Mouse (Mus musculus): ENCODE data around the gene Ptprc.

Gene Ptprc

DNA sequence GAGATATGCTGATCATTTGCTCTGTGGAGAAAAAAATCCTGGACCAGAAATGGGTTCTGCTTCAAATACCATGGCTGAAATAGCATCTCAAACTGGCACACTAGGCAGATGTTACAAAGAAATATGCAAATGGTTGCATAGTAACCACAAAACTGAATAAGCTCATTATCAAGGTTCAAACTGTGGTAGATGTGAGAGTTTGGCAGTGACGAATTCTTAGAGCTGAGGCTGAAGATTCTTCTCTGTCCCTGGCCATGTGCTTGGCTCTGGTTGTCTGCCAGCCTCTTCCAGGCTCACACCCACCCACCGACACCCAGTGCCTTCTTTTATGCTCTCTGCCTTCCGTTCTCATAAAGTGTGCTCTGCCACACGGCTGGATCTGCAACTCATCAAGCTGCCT is 26.7 kb downstream of the Ptprc start:
- DNase-seq (ENCODE audit: low spot score in 2 of 2) = no peak

DNA sequence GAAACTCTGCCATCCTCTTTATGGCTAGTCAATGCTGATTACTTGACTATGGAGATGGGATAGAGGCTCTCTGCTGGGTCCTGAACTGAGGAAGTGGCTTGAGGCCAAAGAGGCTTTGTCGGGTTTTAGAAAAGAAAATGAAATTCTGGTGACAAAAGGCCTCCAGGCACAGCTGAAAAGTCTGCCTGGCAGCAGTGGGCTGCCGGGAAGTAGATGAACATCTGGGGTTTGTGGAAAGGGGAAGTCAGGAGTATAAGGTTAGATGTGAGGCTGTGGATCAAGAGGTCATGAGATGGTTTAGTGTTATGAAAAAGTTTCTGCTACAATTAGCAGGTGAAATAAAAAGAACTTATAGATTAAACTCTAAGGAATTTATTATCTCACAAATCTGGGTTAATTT is 29.9 kb downstream of the Ptprc start:
- DNase-seq (ENCODE audit: low spot score in 2 of 2) = no peak

DNA sequence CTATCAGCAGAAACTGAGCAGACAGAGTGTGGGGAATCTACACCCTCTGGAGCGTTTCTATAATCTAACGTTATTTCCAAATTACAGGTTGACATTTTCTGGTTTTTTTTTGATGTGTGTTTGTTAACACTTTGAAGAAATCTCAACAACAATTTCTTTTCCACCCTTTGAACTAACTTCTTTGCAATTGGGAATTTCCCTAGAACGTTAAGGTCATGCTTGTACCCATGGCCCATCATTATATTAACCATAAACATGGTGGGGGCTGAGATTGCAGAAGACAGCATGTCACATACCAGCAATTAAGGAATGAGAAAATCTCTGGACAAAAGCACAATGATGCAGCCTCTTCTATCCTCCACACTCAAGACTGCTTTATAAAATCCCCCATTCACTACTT is 30.4 kb downstream of the Ptprc start:
- no peak for DNase-seq (ENCODE audit: low spot score in 2 of 2)

DNA sequence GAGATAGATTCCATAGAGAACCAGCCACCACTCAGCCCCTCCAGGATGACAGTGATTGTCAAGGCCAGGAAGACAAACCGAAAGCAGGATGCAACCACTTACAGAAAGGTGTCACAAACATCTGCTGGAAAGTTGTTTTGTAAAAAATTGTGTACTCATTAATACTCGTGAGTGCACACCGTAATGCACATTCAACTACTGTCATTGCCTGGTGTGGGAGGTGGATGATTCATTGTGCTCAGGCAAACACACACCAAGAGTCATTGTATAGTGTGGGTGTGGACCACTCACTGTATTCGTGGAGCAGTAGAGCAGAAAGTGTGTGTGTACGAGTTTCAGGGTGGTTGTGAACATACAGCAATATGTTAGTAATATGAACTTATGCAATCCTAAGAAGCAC is 31.1 kb downstream of the Ptprc start:
- no peak for DNase-seq (ENCODE audit: low spot score in 2 of 2)

DNA sequence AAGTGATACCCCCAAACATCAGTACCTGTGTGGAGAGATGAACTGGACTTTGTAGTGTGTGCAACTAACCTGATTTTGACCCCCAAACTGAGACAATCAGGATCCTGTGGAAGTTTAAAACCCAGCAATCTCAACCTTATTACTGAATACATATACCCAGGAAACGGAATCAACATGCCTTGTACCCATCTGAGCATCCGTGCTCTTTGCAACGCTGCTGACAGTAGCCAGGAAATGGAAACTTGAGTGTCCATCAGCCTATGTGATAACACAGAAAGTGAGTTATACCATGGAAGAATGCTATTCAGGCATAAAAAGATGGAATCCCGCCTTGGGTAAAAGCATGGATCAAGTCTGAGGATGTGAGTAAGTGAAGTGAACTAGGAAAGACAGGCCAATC is 34.7 kb downstream of the Ptprc start:
- DNase-seq (ENCODE audit: low spot score in 2 of 2) = no peak

DNA sequence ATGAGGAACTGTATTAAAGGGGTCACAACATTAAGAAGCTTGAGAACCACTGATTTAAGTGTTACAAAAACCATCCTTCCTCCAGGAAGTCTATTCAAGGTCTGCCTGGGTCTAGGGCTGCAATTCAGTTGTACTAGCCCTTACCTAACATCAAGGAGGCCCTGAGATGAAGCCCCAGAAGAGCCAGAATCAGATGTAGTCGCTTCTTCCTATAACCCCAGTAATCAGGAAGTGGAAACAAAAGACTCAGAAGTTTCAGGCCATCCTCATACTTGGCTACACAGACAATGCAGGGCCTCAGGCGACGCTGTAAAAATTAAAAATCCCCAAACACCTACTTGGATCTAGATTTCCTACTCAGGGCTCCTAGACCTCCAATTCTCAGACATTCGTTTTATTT is 37.8 kb downstream of the Ptprc start:
- no peak for DNase-seq (ENCODE audit: low spot score in 2 of 2)

DNA sequence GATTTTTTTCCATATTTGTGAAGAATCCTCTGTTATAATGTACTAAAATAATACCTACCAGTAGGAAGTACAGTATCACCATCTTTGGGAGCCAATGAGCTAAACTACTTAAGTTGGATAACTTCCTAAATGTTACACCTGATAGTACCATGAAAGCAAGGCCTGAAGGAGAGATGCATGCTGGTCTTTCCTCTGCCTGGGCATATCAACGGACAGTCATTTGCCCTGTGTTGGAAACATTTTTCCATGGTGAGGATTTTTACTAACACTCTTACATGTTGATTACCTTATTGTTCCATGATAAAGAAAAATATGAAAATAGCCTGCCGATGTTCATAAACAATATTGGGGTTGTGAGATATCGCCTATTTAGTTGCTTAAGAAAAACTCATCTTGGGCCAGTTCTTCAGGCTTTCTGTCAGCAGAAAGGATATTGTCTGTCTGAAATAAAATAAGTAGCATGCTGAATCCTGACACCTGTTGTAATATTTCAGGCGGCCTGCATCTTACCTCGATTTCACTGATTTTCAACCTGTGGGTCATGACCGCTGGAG is 38.4 kb downstream of the Ptprc start:
- DNase-seq (ENCODE audit: low spot score in 2 of 2) = no peak

DNA sequence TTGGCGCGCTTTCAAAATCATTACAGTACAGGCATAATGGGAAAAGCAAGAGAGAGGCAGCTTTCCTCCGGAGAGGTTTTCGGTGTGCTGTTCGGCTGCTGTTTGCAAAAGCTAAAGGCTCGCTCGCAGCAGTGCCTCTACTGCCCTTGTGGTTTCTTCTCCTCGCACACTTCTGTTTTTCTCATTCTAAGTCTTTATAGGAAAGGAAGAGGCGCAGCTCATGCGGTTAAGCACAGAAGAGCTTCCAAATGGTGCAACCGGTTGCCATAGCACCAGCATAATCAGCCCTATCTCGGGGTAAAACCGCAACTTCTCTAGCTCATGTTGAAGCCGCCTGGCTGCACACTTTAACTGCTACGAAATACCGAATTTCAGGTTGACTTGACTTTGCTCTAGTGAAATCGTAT is 39.1 kb downstream of the Ptprc start:
- DNase-seq (ENCODE audit: low spot score in 2 of 2) = peak in 1 of 2 experiments; percentile 3

DNA sequence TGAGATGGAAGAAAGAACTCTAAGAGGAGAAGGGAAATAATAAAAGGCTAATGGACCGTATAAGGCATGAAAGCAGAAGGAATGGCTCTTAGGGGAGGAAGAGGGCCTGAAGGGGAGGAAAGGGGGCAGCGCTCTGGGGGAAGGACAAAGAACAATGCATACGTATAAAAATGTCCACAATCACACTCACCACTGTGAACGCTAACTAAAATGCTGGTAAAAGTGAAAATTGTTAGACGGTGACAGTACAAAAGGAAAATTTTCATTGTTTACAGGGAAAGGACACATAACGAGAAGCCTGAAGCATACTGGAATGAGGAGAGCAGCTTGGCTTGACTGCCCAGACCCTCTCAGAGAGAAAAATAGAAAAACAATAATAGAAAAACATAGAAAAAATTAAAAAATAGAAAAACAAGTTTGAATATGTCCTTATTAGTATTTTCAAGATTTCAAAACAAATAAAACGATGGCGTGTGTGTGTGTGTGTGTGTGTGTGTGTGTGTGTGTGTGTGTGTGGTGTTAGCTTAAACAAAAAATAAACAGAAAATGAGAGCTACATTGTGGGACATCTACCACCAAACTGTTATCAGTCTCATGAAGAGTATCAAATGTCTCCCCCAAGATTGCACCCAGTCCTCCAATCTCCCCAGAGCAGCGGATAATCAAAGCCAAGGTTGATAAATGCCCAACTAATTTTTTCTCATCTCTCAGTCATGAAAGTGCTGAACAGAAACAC is 39.7 kb downstream of the Ptprc start:
- DNase-seq (ENCODE audit: low spot score in 2 of 2) = no peak

DNA sequence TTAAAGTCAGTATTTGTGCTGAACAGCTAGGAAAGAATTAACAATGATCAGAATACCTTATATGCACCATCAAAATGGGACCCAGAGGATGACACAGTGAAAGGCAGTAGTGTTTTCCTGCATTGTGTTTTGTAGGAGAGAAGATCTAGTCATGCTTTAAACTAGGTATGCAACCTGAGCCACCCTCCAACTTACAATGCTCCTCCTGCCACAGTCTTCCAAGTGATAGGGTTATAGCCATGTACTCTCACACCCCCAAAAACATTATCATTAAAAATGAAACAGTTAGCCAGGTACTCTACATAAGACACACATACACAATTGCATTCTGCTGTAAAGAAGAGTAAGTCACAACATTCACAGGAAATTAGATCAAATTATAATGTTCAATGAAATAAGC is 40.4 kb downstream of the Ptprc start:
- DNase-seq (ENCODE audit: low spot score in 2 of 2) = no peak

DNA sequence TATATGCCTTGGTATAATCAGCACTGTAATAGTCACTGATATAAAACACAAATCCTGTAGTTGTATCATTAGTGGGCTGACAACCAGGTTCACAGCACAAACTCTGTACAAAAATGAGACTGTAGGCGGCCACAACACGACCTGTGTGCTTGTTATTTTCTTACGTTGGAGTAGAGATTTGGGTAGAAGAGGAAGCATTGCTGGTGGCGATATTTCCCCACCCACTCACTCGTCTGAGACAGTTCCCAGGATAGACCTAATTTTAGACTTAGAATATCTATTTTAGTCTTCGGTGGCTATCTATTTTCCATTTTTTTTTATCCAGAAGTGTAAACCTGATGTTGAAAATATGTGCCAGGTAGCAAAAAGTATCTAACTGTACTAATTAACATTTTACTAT is 41.2 kb downstream of the Ptprc start:
- DNase-seq (ENCODE audit: low spot score in 2 of 2) = no peak

DNA sequence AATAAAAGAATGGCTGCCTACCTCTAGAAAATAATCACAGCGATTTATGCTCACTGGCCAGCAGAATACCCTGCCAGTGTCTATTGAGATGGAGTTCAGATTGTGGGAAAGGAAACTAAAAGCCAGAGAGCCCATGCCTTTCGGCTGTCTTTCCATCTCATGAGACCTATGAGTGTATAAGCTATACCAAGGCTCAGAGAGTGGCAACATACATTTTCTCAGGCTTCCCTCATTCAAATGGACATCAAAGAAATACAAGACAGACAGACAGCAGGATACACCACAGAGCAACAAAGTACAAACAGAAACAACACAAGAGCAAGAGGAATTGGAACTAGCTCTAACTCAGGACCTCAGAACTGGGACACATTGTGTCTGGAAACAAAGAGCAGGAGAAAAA is 43.8 kb downstream of the Ptprc start:
- no peak for DNase-seq (ENCODE audit: low spot score in 2 of 2)

DNA sequence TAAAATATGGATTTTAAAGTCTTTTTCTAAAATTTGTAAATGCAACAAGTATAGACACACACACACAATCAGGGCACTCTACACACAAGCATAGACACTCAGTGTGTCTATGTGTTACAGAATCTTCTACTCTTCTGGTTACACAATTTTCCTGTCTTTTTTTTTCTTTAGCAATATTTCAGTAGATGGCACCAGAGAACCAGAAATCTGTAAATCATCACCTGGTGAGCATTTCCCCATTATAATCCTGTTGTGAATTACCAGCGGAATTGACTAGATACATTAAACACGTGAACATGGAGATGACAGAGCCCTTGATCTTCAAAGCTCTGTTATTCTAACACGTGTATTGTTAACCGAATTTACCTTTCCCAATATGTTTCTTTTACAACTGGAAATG is 45.4 kb downstream of the Ptprc start:
- DNase-seq (ENCODE audit: low spot score in 2 of 2) = no peak

DNA sequence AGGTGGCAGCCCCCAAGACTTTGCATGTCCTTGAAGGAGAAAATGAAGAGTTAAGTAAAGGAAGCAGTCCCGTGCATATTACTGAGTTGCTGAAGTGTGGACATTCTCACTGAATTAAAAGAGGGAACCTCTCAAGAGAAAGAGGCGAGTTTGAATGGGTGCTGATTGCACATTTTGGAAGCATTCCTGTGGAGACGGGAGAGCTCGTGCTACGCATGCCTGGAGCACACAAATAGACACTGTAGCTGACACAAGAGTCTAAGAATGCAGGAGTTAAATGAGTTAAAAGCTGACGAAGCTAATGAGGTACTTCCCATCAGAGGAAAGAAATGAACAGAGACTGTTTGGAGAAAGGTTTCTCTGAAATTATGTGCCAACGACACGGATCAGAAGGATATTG is 48.7 kb downstream of the Ptprc start:
- no peak for DNase-seq (ENCODE audit: low spot score in 2 of 2)

DNA sequence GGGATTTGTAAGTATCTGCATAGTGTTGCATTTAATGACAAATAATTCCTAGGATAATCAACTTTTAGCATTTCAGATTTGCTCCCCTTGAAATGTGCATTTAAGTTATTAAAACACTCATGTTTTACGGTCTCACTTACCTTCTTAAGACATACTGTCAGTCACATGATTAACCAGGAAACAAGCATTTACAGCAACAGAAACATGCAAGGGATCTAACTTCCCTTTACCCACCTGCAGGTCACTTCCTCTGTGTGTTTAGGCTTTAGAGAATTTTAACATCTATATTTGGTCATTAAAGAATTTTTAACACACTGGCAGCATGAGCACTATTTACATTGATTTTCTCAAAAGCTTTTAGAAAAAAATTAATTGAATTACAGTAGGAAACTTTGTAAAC is 50.2 kb downstream of the Ptprc start:
- DNase-seq (ENCODE audit: low spot score in 2 of 2) = no peak

DNA sequence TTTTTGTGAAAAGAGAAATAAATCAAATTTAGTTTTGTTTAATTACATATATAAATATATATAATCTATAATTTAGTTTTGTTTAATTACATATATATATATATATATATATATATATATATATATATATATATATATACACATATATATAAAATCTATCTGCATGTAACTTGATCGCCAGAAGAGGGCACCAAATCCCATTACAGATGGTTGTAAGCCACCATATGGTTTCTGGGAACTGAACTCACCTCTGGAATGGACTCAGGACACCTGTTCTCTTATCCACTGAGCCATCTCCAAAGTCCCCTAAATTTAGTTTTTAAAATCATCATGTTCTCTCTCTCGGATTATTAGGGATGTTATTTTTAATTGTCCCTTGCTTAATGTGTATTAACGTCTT is 51.6 kb downstream of the Ptprc start:
- no peak for DNase-seq (ENCODE audit: low spot score in 2 of 2)

DNA sequence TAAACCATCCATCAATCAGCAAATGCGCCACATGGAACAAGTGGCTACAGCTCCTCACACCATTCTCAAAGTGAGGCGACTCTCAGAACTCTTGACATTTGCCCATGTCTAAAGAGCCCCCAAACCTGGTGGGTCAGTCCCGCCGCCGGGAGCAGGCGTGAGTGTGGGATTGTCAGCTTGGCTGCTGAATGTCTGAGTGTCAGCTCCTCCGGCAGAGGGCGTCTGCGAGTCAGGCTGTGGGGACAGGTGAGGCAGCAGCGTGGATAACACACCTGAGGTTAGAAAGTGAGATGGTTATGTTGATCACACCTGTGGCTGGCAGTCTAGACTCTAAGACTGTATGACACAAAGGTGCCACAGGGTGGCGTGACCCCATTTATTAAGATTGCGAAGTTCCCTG is 55.6 kb downstream of the Ptprc start:
- no peak for DNase-seq (ENCODE audit: low spot score in 2 of 2)

DNA sequence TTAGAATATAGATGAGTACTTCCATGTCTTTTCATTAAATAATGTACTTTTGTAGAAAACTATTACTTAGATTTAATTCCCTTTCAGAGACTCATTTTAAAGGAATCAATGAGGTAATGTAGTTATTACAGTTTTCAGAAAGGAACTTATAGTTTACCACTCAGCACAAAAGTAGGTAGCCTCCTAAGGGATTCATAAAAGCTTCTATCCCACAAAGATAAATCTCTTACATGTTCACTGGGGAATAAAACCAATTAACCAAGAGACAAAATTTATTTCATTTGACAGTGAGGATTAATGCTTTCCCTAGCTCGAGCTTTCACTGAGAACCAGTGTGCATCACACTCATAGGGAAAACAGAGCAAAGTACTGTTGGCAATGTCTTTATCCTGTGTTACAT is 82.3 kb downstream of the Ptprc start:
- no peak for DNase-seq (ENCODE audit: low spot score in 2 of 2)

DNA sequence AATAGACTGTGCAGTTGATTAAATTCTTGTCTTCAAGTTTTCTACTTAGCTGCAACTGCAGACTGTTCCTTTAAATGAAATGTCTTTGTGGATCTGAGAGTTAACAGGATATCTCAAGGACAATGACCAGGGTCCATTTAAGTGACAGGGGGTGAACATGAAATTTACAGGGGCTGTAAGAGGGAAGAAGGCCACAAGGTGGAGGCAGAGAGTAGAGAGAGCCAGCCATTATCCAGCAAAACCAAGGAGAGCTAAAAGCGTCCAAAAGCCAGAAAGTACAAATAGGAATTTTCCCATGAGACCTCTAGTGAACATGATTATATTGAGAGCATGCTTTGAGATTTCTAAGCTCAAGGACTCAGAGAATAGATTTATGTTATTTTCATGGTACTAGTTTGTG is 89.7 kb downstream of the Ptprc start:
- DNase-seq (ENCODE audit: low spot score in 2 of 2) = no peak

DNA sequence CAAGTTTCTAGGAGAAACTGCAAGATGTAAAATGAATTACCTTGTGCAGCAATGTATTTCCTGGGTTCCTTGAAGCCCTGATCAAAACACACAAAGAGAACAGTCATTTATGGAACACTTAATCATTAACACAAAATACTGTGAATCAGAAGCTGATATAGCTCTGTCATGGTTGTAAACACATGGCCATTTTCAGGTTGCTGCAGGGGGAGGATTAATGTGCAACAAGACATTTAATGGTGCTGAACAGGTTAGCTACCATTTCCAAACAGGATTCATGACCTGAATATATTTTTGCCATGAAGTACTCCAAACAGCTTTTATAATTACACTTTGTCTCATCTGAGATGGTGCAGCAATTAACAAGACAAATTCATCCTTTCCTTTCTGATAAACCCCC is 91.8 kb downstream of the Ptprc start:
- no peak for DNase-seq (ENCODE audit: low spot score in 2 of 2)

DNA sequence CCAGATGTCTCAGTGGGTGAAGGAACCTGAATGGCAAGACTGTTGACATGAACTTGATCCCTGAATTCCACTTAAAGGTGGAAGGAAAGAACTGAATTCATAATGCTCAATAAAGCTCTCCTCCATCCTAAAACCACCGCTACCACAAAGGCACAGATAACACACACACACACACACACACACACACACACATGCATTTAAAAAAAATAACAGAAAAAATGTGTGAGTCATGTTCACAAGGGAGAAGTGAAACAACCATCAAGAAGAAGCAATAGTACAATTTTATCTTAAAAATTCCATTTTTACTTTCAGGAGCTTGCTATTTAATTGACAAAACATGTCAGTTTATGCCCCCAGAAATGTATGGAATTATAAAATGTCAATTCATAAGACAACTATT is 95.2 kb downstream of the Ptprc start:
- no peak for DNase-seq (ENCODE audit: low spot score in 2 of 2)

DNA sequence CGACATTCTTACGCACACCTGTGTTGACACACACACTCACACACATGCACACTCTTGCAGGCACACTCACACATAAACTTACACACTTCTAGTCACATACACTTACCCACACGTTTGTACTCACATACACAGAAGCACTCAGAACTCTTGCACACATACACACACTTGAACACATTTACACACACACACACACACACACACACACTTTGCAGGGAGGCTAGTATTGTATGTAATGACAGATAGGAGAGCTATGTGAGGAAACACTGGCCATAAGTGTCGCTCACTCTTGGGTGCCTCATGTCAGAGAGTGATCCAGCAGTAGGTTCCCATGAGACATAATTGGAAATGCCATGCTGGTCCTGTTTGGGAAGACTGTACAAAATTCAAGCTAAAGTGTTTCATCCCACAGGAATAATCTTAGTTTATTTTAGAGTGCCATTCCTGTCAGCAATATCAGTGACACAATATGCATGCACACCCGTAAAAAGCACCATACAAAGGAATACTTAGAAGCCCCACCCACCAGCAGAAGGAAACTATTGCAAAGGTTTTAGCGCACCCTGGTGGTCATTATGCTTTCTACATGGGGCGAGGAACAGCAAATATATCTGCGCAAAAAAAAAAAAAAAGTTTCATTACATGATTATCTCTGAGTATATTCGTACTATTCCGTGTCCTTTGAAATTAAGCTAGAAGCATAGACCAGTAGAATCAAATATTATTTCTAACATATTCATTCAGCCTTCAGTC is 131.1 kb downstream of the Ptprc start:
- peak; percentile 38 to 62 for DNase-seq (ENCODE audit: low spot score in 2 of 2)

DNA sequence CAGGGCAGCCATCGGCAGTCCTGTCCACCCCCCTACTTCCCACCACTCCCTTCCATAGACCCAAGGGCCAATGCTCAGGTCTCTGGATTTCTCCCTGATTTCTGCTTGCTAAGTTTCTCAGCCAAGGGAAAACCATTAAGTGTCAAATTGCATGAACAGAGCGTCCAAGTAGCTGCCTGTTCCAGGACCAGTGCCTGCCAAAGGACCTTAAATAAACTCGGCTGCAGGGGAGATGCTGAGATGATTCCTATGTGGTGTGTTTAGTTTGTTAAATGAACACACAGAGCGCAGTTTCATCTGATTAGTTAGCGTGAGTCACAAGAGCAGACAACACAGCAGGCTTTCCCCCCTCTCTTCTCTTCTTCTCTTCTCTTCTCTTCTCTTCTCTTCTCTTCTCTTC is 135.0 kb downstream of the Ptprc start:
- DNase-seq (ENCODE audit: low spot score in 2 of 2) = no peak

Data from urinary bladder, adult 18-20 months (tissue).